Mouse (Mus musculus) left cerebral cortex, postnatal 25 days (tissue): Measurements from ENCODE around the gene Svip. TPM values are rescaled to one million over a fixed set of nuclear protein-coding genes. Genes with fewer than 3 reads are reported as not detected.

Source experiments
- DNase-seq, 2 experiments: peaks; one replicate each; pipeline ENCODE4 v3.0.0; 2022; ENCODE audit warnings: low spot score in 2 of 2, mixed read lengths in 1 of 2
- intact Hi-C: fragments of 180-260 bp; cut with DNase I; formaldehyde crosslinking; loops from one replicate; pipeline ENCODE4 v1.15.1; 2025
- total RNA-seq, 2 experiments: library from RNA; stranded (reverse); gene quantifications; 2 replicates each; pipeline ENCODE4 v1.2.3; 2021

Svip gene
- total RNA-seq, 2 experiments from 2014 or later = 32.2 to 35.0 TPM

- intact Hi-C loops = no loop called here
- DNase-seq = no peak
Observed at GRCm38 (mm10) chr7:51967581-51967980, 38.2 kb downstream of the Svip start.

- peak in 1 of 2 experiments; percentile 80 for DNase-seq
- intact Hi-C loops = loop anchor here (5.0 kb wide), 1 partner anchor 87 kb away; no protein-coding TSS in a partner anchor
Observed at GRCm38 (mm10) chr7:51964681-51965080, 41.1 kb downstream of the Svip start.

GRCm38 (mm10) chr7:51962219-51962952 lies 43.4 kb downstream of the Svip start:
- DNase-seq = no peak
- intact Hi-C loops = loop anchor here (5.0 kb wide), 1 partner anchor 85 kb away; no protein-coding TSS in a partner anchor

GRCm38 (mm10) chr7:51960698-51961374 lies 45.0 kb downstream of the Svip start:
- intact Hi-C loops = loop anchor here (5.0 kb wide), 1 partner anchor 84 kb away; no protein-coding TSS in a partner anchor

GRCm38 (mm10) chr7:51957766-51958165 lies 48.1 kb downstream of the Svip start:
- no peak for DNase-seq
- intact Hi-C loops = no loop called here

More at GRCm38 (mm10) chr7:51960698-51961374, 45.0 kb downstream of the Svip start:
- no peak for DNase-seq

GRCm38 (mm10) chr7:51955424-51956041 lies 50.3 kb downstream of the Svip start:
- intact Hi-C loops = no loop called here
- no peak for DNase-seq

Other genes starting within 250 kb of the Svip start
- gene Gas2, start 144.0 kb downstream of the Svip start, total RNA-seq = 10 to 100 TPM; 16.1 to 21.6 TPM
- gene Fancf, start 143.8 kb downstream of the Svip start, total RNA-seq = 1 to 10 TPM; 3.6 to 4.3 TPM
- not detected for gene 1700015G11Rik, start 9.7 kb upstream of the Svip start, total RNA-seq